Mouse (Mus musculus) MEL (cell line): Measurements from ENCODE around the gene Hepacam2.

Experiments
- CTCF ChIP-seq, 3 experiments: IDR thresholded peaks in 2 of 3; conservative IDR thresholded peaks in 1 of 3; 2 replicates each; pipeline ENCODE4 v1.5.1; 2011 to 2012; ENCODE audit warnings: low read length in 3 of 3, low read depth in 2 of 3, mild to moderate bottlenecking in 2 of 3, improper control_type of control experiment in 1 of 3, inconsistent platforms in 1 of 3, mixed read lengths in 1 of 3, moderate library complexity in 1 of 3; ENCODE audit not compliant: control insufficient read depth in 1 of 3, insufficient read depth in 1 of 3, poor library complexity in 1 of 3, severe bottlenecking in 1 of 3
- EP300 ChIP-seq, 2 experiments: IDR thresholded peaks; 2 replicates each; pipeline ENCODE4 v1.6.1; 2011; ENCODE audit warnings: improper control_type of control experiment in 2 of 2, low read length in 2 of 2, low read depth in 1 of 2, mild to moderate bottlenecking in 1 of 2
- GABPA ChIP-seq: IDR thresholded peaks from 2 replicates; pipeline ENCODE4 v1.6.1; 2012; ENCODE audit warnings: low read depth, mild to moderate bottlenecking, inconsistent platforms, low read length, improper control_type of control experiment, moderate library complexity
- GATA1 ChIP-seq: IDR thresholded peaks from 2 replicates; pipeline ENCODE4 v1.6.1; 2011; ENCODE audit warnings: low read depth, low read length, improper control_type of control experiment
- MAFK ChIP-seq: IDR thresholded peaks from 2 replicates; pipeline ENCODE4 v1.6.1; 2011; ENCODE audit warnings: low read depth, mild to moderate bottlenecking, low read length, improper control_type of control experiment, borderline replicate concordance
- MAZ ChIP-seq: IDR thresholded peaks from 2 replicates; pipeline ENCODE4 v1.6.1; 2012; ENCODE audit warnings: low read depth, mild to moderate bottlenecking, inconsistent platforms, low read length, improper control_type of control experiment
- NRF1 ChIP-seq: IDR thresholded peaks from 2 replicates; pipeline ENCODE4 v1.6.1; 2014; ENCODE audit warnings: low read depth, mild to moderate bottlenecking, inconsistent platforms, low read length, improper control_type of control experiment, moderate library complexity; ENCODE audit not compliant: poor library complexity, insufficient read depth, severe bottlenecking
- POLR2A ChIP-seq, 2 experiments: IDR thresholded peaks; 2 replicates each; pipeline ENCODE4 v1.6.1; 2011 to 2012; ENCODE audit warnings: low read length in 2 of 2, mild to moderate bottlenecking in 2 of 2, control low read depth in 1 of 2, improper control_type of control experiment in 1 of 2, low read depth in 1 of 2, moderate library complexity in 1 of 2; ENCODE audit not compliant: control insufficient read depth in 1 of 2, insufficient read depth in 1 of 2, poor library complexity in 1 of 2
- POLR2AphosphoS2 ChIP-seq: IDR thresholded peaks from 2 replicates; pipeline ENCODE4 v1.6.1; 2011; ENCODE audit warnings: low read length, improper control_type of control experiment
- RAD21 ChIP-seq: IDR thresholded peaks from 2 replicates; pipeline ENCODE4 v1.6.1; 2011; ENCODE audit warnings: mild to moderate bottlenecking, low read depth, low read length, improper control_type of control experiment
- SMC3 ChIP-seq: IDR thresholded peaks from 2 replicates; pipeline ENCODE4 v1.6.1; 2011; ENCODE audit warnings: low read depth, low read length, improper control_type of control experiment
- USF1 ChIP-seq: IDR thresholded peaks from 2 replicates; pipeline ENCODE4 v1.6.1; 2014; ENCODE audit warnings: low read depth, mild to moderate bottlenecking, inconsistent platforms, low read length, improper control_type of control experiment, moderate library complexity
- ZNF384 ChIP-seq: IDR thresholded peaks from 2 replicates; pipeline ENCODE4 v1.6.1; 2012; ENCODE audit warnings: low read depth, mild to moderate bottlenecking, inconsistent platforms, low read length, improper control_type of control experiment

DNA sequence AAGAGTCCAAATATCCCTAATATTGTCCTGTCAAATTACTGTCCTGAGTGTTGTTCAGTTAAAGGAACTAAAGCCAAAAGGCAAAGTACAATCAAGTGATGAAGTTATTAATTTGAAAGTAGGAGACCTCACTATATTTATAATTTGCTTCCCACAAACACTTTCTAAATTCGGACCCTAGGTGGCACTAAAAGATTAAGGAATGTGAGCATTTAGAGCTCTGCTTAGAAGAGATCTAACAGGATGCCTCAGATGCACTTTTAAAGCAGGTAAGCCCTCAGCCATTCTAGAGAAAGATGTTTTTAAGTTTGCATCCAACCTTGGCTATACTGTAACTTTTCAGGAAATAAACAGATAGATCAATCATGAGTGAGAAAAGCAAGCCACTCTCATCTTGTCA lies 54.2 kb downstream of the Hepacam2 start:
- TF ChIP-seq MAZ (no peak), EP300 (IDR thresholded peaks at IDR 0.05; ENCODE audit: low read depth in 1 of 2, low read length in 2 of 2) (no peak), CTCF (IDR thresholded peaks at IDR 0.05 in 2 of 3, conservative IDR thresholded peaks at IDR 0.05 in 1 of 3; ENCODE audit: control insufficient read depth in 1 of 3, insufficient read depth in 1 of 3, low read depth in 2 of 3, low read length in 3 of 3, poor library complexity in 1 of 3, severe bottlenecking in 1 of 3) (peak in 1 of 3 experiments; percentile 48; a peak in 2 of 6 replicates), RAD21 (peak; percentile 41), GABPA (no peak), ZNF384 (no peak), POLR2AphosphoS2 (no peak), GATA1 (no peak), NRF1 (no peak), MAFK (no peak), POLR2A (IDR thresholded peaks at IDR 0.05; ENCODE audit: control insufficient read depth in 1 of 2, insufficient read depth in 1 of 2, low read depth in 1 of 2, low read length in 2 of 2, poor library complexity in 1 of 2) (no peak), SMC3 (no peak), USF1 (no peak)
